Mouse (Mus musculus) kidney, postnatal 36 days (tissue): ENCODE results near the gene Dpyd.
A peak's percentile ranks its signal among the peaks of the same experiment; 100 is the strongest.

ENCODE experiments used
- DNase-seq, 2 experiments: peaks; one replicate each; pipeline ENCODE4 v3.0.0; 2021 to 2022; ENCODE audit warnings: mixed read lengths in 2 of 2

Gene Dpyd

GRCm38 (mm10) chr3:119095223-119095886 is 533.4 kb downstream of the Dpyd start:
- DNase-seq, result no peak

- DNase-seq, result peak; percentile 4 to 8
Measured at GRCm38 (mm10) chr3:119126003-119126402, 564.1 kb downstream of the Dpyd start.

- DNase-seq, result no peak
Measured at GRCm38 (mm10) chr3:119128076-119128475, 566.1 kb downstream of the Dpyd start.

- DNase-seq, result no peak
Measured at GRCm38 (mm10) chr3:119143034-119143433, 581.1 kb downstream of the Dpyd start.

- DNase-seq, result no peak
Measured at GRCm38 (mm10) chr3:119144788-119145187, 582.9 kb downstream of the Dpyd start.

- no peak for DNase-seq
Measured at GRCm38 (mm10) chr3:119154604-119155444, 592.9 kb downstream of the Dpyd start.

GRCm38 (mm10) chr3:119158670-119159069 is 596.7 kb downstream of the Dpyd start:
- DNase-seq, result no peak

GRCm38 (mm10) chr3:119165691-119166090 is 603.8 kb downstream of the Dpyd start:
- no peak for DNase-seq

- no peak for DNase-seq
Measured at GRCm38 (mm10) chr3:119168166-119168565, 606.2 kb downstream of the Dpyd start.

GRCm38 (mm10) chr3:119168661-119169060 is 606.7 kb downstream of the Dpyd start:
- no peak for DNase-seq

GRCm38 (mm10) chr3:119183261-119183660 is 621.3 kb downstream of the Dpyd start:
- DNase-seq, result no peak

GRCm38 (mm10) chr3:119194071-119194470 is 632.1 kb downstream of the Dpyd start:
- DNase-seq, result no peak

- no peak for DNase-seq
Measured at GRCm38 (mm10) chr3:119195613-119196012, 633.7 kb downstream of the Dpyd start.

- DNase-seq, result no peak
Measured at GRCm38 (mm10) chr3:119220763-119221412, 659.0 kb downstream of the Dpyd start.

GRCm38 (mm10) chr3:119243181-119243580 is 681.3 kb downstream of the Dpyd start:
- no peak for DNase-seq

- DNase-seq, result peak in 1 of 2 experiments; percentile 39
Measured at GRCm38 (mm10) chr3:119256516-119256915, 694.6 kb downstream of the Dpyd start.

GRCm38 (mm10) chr3:119275241-119275640 is 713.3 kb downstream of the Dpyd start:
- DNase-seq, result no peak

GRCm38 (mm10) chr3:119280671-119281070 is 718.7 kb downstream of the Dpyd start:
- no peak for DNase-seq

GRCm38 (mm10) chr3:119314693-119315092 is 752.8 kb downstream of the Dpyd start:
- DNase-seq, result no peak

GRCm38 (mm10) chr3:119329063-119329462 is 767.1 kb downstream of the Dpyd start:
- DNase-seq, result no peak

GRCm38 (mm10) chr3:119333335-119334305 is 771.7 kb downstream of the Dpyd start:
- DNase-seq, result no peak
